Mouse (Mus musculus) hindbrain, embryonic 14.5 days (tissue): ENCODE results near the gene Ext2. TPM values are rescaled to one million over a fixed set of nuclear protein-coding genes. Genes with fewer than 3 reads are reported as not detected.

Experiments
- ATAC-seq: fragments of 200-750 bp; cut with Nextera tagmentation; 2 replicates; pipeline ENCODE4 v1.8.0; 2017; ENCODE audit warnings: moderate number of reproducible peaks, mild to moderate bottlenecking, moderate TSS enrichment, moderate library complexity; ENCODE audit not compliant: low FRiP score
- DNase-seq: peaks from one replicate; pipeline ENCODE4 v3.0.0-alpha.2; 2015; ENCODE audit warnings: low spot score
- H3K27ac ChIP-seq: fragments of 300-500 bp; sonication (generic); 2 replicates; pipeline ENCODE4 v1.5.1; 2014; ENCODE audit warnings: mild to moderate bottlenecking, moderate library complexity
- H3K27me3 ChIP-seq: fragments of 300-500 bp; sonication (generic); 2 replicates; pipeline ENCODE4 v1.6.1; 2014; ENCODE audit warnings: mild to moderate bottlenecking, low read length, mixed read lengths; ENCODE audit not compliant: control insufficient read depth, insufficient read depth
- H3K36me3 ChIP-seq: fragments of 300-500 bp; sonication (generic); replicated peaks from 2 replicates; pipeline ENCODE4 v1.6.1; 2014; ENCODE audit not compliant: control insufficient read depth, insufficient read depth
- H3K4me1 ChIP-seq: fragments of 300-500 bp; sonication (generic); replicated peaks from 2 replicates; pipeline ENCODE4 v1.6.1; 2014; ENCODE audit warnings: antibody characterized with exemption, low read length, mixed read lengths; ENCODE audit not compliant: control insufficient read depth, insufficient read depth
- H3K4me2 ChIP-seq: fragments of 300-500 bp; sonication (generic); replicated peaks from 2 replicates; pipeline ENCODE4 v1.6.1; 2014; ENCODE audit warnings: mild to moderate bottlenecking, moderate library complexity
- H3K4me3 ChIP-seq: fragments of 300-500 bp; sonication (generic); replicated peaks from 2 replicates; pipeline ENCODE4 v1.5.1; 2014; ENCODE audit warnings: mild to moderate bottlenecking, low read length
- H3K9ac ChIP-seq: fragments of 300-500 bp; sonication (generic); 2 replicates; pipeline ENCODE4 v1.6.1; 2014
- H3K9me3 ChIP-seq: fragments of 300-500 bp; sonication (generic); 2 replicates; pipeline ENCODE4 v1.6.1; 2016; ENCODE audit warnings: low read length; ENCODE audit not compliant: control insufficient read depth
- WGBS: fragments of 180-500 bp; shearing (Covaris S2); extraction: QIAGEN DNeasy Blood & Tissue Kit; methylation state at CpG from one replicate; pipeline ENCODE4 v1.1.7; 2014; 5-methylcytosine and 5-hydroxymethylcytosine counted together
- polyA plus RNA-seq: library from polyadenylated mRNA; unstranded; fragments of >200 nt; fragmentation: Nextera tagmentation; extraction: Ambion mirVana; gene quantifications from 2 replicates; pipeline ENCODE4 v1.2.1, GENCODE M21; 2014

The Ext2 gene
- polyA plus RNA-seq, 1 experiment from 2014 or later: 71.3 TPM

DNA sequence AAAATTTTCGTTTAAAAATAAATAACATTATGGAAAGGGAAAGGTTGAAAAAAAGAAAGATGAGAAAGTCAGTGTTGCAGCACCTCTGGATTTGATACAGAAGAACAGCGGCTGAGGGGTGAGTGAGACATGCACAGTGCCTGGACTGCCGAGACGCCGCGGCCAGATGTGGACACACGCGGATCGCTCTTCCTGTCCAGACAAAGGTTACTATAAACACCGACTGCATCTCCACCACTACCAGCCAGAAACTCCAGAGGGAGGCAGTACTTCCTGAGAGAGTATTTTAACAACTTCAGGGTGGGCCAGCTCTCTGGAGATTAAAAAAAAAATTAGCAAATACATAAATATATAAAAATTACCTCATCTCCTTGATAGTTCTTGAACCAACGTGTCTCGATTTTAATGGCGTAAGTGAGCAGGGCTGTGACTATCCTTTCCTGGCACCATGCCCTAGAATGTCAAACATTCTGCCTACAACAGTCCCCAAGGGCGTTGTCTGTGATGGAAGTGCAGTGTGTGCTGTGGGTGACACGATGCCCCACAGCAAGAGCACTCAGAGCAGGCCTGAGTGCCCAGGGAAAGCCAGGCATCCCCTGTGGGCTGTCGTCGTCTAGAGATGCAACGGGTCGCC, 25.1 kb downstream of the Ext2 start:
- Histone ChIP-seq H3K4me1 (no peaks in the 10 kb centered on the region), H3K4me3 (no peak overlapping the region), H3K4me2 (no peak overlapping the region), H3K36me3 (peaks cover 82% of the 10 kb centered on the region), H3K9me3 (no peaks in the 10 kb centered on the region), H3K27me3 (no peaks in the 10 kb centered on the region), H3K27ac (no peak overlapping the region), H3K9ac (no peak overlapping the region)
- WGBS: 84% methylated on average over 19 of the region's 19 CpGs
- ATAC-seq: no peak
- no peak for DNase-seq

DNA sequence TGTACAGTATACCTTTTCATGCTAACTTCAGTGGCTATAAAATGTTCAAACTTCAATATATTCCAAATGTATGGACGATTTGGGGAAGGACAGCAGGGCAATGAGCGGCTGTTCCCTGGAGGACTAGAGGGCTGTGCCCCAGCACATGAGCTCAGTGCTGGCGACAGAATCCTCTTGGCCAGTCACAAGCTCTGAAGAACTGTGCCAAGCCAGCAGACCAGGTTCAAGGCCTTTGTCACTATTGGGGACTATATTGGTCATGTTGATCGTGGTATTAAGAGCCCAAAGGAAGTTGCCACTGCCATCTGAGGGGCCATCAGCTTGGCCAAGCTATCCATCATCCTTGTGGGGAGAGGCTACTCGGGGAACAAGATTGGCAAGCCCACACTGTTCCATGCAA, 28.0 kb downstream of the Ext2 start:
- ATAC-seq: no peak
- Histone ChIP-seq H3K4me2 (no peak overlapping the region), H3K27ac (no peak overlapping the region), H3K36me3 (peaks cover 69% of the 10 kb centered on the region), H3K9me3 (no peaks in the 10 kb centered on the region), H3K4me3 (no peak overlapping the region), H3K27me3 (no peaks in the 10 kb centered on the region), H3K4me1 (0 out of 2 replicates have a peak, but pooled peaks cover 4% of the 10 kb centered on the region), H3K9ac (no peak overlapping the region)
- 94% methylated on average over 5 of the region's 5 CpGs for WGBS
- DNase-seq: no peak

DNA sequence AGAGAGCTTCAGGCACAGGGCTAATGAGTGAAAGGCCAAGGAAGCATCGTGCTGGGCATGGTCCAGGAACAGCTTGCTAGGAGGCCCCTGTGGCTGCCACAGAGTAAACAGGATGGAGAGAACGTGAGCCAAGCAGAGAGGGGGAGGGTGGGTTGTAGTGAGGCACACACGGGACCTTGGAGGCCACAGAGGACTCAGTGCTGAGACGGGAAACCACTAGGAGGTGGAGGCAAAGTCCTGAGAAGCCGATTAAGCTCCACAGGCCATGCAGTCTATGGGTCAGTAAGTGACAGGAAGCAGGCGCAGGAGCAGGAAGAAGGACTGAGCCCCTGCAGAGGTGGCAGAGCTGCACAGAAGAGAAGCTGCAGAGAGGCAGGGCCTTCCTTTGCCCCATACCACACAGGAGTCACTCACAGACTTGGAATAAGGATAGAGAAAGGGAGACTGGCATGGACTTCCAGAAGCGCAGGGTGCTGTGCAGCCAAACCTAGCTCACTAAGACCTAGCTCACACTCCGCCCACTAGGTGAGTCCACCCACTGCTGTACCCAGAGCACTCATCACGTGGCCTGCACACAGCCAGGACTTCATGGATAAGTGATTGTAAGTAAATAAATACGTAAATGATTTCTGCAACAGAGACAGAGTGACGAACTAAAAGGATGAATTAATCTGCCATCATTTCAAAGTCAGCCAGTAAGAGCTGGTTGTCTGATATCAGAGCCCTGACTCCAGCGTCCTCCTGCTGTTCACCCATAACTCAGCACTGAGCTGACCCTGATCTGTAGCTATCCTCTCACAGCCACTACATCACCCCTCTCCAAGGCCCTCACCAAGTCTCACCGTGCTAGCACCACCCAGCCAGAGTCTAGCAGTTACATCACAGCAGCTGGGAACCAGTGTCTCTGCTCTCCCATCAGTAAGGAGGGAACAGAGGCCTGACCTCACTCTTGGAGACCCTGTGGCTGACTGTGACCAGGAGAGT, 30.6 kb downstream of the Ext2 start:
- peaks cover 74% of the 10 kb centered on the region for H3K36me3 ChIP-seq
- H3K9me3 ChIP-seq: no peaks in the 10 kb centered on the region
- ATAC-seq (peak; percentile 61; the same call in 1 of the 2 replicates), DNase-seq (peak; percentile 35)
- 62% methylated on average over 13 of the region's 13 CpGs for WGBS
- 0 out of 2 replicates have a peak, but pooled peaks cover 4% of the 10 kb centered on the region for H3K4me1 ChIP-seq
- no peak overlapping the region for H3K4me2 ChIP-seq
- H3K9ac ChIP-seq: no peak overlapping the region
- 0 out of 2 replicates have a peak overlapping the region, but pooled peaks have one; percentile 20 for H3K27ac ChIP-seq
- H3K27me3 ChIP-seq: no peaks in the 10 kb centered on the region
- no peak overlapping the region for H3K4me3 ChIP-seq

DNA sequence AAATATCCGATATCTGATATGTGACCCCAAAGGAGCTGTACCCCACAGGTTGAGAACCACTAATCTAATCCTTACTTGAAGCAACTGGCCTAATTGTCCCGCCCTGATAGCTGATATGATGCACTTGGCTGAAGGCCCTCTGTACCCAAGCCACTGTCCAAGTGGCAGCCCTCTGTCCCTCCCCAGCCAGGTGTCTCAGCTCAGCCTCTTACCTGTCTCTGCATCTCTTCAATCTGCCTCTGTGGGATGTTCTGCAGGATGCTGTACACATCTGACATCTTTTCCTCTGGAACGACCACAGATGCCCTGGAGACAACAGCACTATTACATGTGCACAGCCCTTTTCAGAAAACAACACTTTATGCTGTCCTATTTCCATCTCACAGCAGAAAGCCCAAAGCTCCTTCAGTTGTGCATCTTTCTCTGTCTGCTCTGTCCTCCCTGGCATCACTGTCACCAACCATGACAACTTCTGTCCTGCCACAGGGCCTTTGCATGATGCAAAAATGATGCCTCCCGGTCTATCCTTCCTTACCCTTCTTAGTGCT, 31.5 kb downstream of the Ext2 start:
- DNase-seq (no peak), ATAC-seq (no peak)
- Histone ChIP-seq H3K9me3 (no peaks in the 10 kb centered on the region), H3K27me3 (no peaks in the 10 kb centered on the region), H3K4me3 (no peak overlapping the region), H3K27ac (no peak overlapping the region), H3K4me1 (0 out of 2 replicates have a peak, but pooled peaks cover 4% of the 10 kb centered on the region), H3K9ac (no peak overlapping the region), H3K36me3 (peaks cover 65% of the 10 kb centered on the region), H3K4me2 (no peak overlapping the region)
- WGBS: 86% methylated on average over 4 of the region's 4 CpGs

DNA sequence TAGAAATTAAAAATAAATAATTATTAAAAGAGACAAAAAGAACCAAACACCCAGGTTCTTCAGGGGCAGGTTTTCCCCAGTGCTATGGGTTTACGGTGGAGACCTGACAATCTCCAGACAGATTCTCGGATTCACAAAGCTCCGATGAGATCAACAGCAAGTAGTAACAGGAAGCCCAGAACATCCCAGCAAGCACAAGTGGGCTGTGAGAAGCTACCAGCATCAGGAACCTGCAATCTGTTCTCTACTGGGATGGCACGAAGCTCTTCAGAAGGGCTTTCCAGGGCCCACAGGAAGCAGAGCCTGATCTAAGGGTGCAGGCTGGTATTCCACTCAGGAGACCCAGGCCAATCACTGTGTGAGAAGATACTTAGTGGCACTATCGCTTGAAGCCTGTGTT, 33.8 kb downstream of the Ext2 start:
- Histone ChIP-seq H3K27me3 (no peaks in the 10 kb centered on the region), H3K4me2 (no peak overlapping the region), H3K9me3 (no peaks in the 10 kb centered on the region), H3K27ac (no peak overlapping the region), H3K9ac (no peak overlapping the region), H3K4me3 (no peak overlapping the region), H3K4me1 (peaks cover 17% of the 10 kb centered on the region), H3K36me3 (peaks cover 42% of the 10 kb centered on the region)
- DNase-seq: no peak
- no peak for ATAC-seq
- 91% methylated on average over 5 of the region's 5 CpGs for WGBS

DNA sequence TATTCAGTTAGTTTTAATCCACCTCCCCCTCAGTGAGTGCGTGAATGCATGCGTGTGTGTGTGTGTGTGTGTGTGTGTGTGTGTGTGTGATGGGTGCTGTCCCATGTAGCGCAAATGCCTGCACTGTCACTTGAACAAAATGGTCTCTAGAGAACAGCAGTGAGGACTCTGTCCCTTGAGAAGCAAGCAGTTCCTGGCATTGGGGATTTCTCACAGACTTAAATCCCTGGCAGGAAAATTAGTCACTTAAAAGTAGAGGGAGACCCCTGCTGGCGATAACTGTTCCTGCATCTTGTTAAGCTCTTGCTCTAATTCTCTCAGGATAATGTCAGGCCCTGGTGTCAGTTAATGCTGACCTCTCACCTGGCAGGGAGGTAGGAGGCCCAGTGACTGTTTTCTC, 36.2 kb downstream of the Ext2 start:
- no peak overlapping the region for H3K4me3 ChIP-seq
- H3K9me3 ChIP-seq: no peaks in the 10 kb centered on the region
- no peak overlapping the region for H3K9ac ChIP-seq
- 44% methylated on average over 4 of the region's 4 CpGs for WGBS
- DNase-seq (peak; percentile 92), ATAC-seq (peak; percentile 47; the same call in 1 of the 2 replicates)
- H3K27me3 ChIP-seq: no peaks in the 10 kb centered on the region
- no peak overlapping the region for H3K27ac ChIP-seq
- H3K4me1 ChIP-seq: peaks cover 13% of the 10 kb centered on the region
- H3K4me2 ChIP-seq: no peak overlapping the region
- H3K36me3 ChIP-seq: peaks cover 46% of the 10 kb centered on the region

DNA sequence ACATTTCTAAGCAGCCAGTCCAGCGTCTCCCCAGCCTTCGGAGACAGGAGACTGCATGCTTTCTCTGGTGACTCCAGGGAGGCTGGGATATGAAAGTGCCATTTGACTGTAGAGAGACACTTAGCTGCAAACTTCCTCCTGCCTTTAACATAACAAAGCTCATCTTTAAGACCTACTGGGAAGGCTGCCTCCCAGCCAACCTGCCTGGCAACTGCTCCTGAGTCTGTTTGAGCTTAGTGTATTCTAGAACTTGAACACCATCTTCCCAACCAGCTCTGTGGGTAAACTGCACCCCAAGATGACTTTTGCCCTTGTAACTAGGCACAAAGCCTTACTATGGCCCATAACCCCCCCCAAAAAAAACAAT, 37.0 kb downstream of the Ext2 start:
- Histone ChIP-seq H3K27ac (no peak overlapping the region), H3K9me3 (no peaks in the 10 kb centered on the region), H3K36me3 (peaks cover 41% of the 10 kb centered on the region), H3K9ac (0 out of 2 replicates have a peak overlapping the region, but pooled peaks have one; percentile 16), H3K27me3 (no peaks in the 10 kb centered on the region), H3K4me1 (peaks cover 13% of the 10 kb centered on the region), H3K4me2 (no peak overlapping the region), H3K4me3 (no peak overlapping the region)
- DNase-seq: no peak
- 15% methylated on average over 2 of the region's 2 CpGs for WGBS
- no peak for ATAC-seq

DNA sequence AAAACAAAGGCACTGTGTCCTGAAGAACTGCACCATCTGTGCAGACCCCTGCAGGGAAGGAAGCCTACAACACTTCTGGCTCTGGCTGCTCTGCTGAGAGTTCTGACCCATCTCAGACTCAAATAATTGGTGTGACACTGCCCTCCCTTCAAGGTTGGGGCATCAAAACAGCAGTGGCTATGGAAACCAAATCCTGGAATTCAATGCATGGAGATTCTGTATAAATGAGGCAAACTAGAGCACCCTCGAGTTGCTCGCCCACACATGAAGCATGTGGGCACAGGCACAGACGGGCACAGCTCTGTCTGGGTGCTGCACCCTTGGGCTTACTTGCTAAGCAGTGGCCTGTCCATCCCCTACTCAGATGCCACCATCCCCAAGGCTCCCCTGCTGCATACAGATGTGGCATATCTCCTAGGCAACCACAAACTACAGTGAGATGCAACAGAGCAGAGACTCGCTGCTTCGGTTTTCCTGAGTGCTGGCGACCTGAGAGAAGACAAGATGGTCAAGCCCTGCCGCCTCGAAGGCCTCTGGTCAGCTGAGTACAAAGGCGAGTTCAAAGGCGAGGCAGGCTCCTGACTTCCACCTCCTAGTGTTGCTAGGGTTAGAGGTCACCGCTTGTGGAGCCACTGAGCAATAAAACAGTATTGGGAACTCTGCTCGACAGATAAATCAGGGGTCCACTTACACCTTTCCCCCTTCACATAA, 37.5 kb downstream of the Ext2 start:
- H3K4me1 ChIP-seq: peaks cover 13% of the 10 kb centered on the region
- H3K4me3 ChIP-seq: no peak overlapping the region
- ATAC-seq (peak; percentile 52; the same call in 1 of the 2 replicates), DNase-seq (no peak)
- 14% methylated on average over 12 of the region's 12 CpGs for WGBS
- no peaks in the 10 kb centered on the region for H3K9me3 ChIP-seq
- H3K4me2 ChIP-seq: no peak overlapping the region
- H3K27ac ChIP-seq: peak overlapping the region; percentile 36; the same call in 1 of the 2 replicates
- no peaks in the 10 kb centered on the region for H3K27me3 ChIP-seq
- H3K9ac ChIP-seq: 0 out of 2 replicates have a peak overlapping the region, but pooled peaks have one; percentile 16
- H3K36me3 ChIP-seq: peaks cover 37% of the 10 kb centered on the region
